Mouse (Mus musculus) left cerebral cortex, postnatal 14 days (tissue): Measurements from ENCODE around the gene Ttl. TPM values are rescaled to one million over a fixed set of nuclear protein-coding genes. Genes with fewer than 3 reads are reported as not detected.

Source experiments
- DNase-seq, 2 experiments: peaks; one replicate each; pipeline ENCODE4 v3.0.0; 2021 to 2022; ENCODE audit warnings: low spot score in 2 of 2, mixed read lengths in 1 of 2
- intact Hi-C: fragments of 180-260 bp; cut with DNase I; formaldehyde crosslinking; loops from one replicate; pipeline ENCODE4 v1.15.1; 2025
- long read RNA-seq, 2 experiments: library from polyadenylated mRNA; stranded (forward); transcript quantifications; one replicate each; pipeline ENCODE4 v2.0.0; 2021
- total RNA-seq, 2 experiments: library from RNA; stranded (reverse); gene quantifications; 2 replicates each; pipeline ENCODE4 v1.2.3; 2021

The Ttl gene
- total RNA-seq, result 10 to 100 TPM; 75.3 to 83.5 TPM
- long read RNA-seq, experiment 1, full-length matches to known transcripts, result 55 of 66 reads
- long read RNA-seq, experiment 1, partial matches to known transcripts, result 1 of 66 reads
- long read RNA-seq, experiment 1, other reads (novel, unspliced or antisense), result 10 of 66 reads
- long read RNA-seq, experiment 2, full-length matches to known transcripts, result 56 of 73 reads
- long read RNA-seq, experiment 2, partial matches to known transcripts, result 0 of 73 reads
- long read RNA-seq, experiment 2, other reads (novel, unspliced or antisense), result 17 of 73 reads

DNA sequence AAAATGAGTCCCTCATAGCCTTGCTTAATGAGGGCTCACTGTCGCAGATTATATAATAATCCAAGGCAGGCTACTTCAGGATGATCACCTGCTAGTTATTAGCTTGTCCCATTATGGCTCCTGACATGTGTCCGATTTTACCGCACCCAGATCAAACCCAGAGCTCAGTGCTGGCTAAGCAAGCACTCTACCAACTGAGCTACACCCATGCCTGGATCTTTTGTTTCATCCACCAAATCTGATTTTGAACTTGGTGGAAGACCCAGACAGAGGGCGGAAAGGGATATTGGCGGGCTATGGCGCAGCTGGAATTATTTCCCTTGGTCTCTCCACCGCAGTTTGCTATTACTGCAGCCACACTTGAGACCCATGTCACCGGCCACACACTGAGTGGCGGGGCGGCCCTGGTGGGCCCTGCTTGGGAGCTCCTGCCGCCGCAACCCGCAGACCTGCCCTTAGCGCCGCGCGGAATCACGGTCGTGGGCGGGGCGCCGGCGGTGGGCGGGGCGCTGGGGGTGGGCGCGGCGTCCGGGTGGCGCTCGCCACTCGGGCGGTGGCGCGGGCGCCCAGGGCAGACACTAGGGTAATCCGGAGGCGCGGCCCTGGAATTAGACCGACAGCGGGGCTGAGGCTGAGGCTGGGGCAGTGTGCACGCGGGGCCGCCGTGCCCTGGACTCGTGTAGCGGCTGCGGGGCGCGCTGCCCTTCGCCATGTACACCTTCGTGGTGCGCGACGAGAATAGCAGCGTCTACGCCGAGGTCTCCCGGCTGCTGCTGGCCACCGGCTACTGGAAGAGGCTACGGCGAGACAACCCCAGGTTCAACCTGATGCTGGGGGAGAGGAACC lies at the start of gene Ttl:
Gene Ttl (plus strand): TSS at position 506 of the 846 bp plus-strand sequence.
- intact Hi-C loops, result no loop called here
- peak in 1 of 2 experiments; percentile 73 for DNase-seq

DNA sequence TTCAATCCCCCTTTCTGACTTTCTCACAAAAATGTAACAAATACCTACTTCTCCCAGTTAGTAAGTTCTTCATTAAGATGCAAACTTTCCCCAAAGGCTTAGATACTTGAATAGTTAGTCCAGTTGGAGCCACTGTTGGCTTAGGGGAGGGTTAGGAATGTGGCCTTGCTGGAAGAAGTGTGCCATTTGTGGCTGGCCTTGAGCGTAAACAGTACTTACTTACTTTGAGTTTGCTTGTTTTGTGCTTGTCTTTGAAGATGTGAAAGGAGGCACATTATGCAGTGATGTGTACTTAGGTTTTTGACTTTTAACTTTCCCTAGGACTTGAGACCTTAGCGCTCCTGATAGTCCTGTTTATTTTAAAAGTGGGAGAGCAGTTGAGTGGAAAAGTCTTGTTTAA lies 45.6 kb upstream of the Ttl start:
- DNase-seq, result no peak
- intact Hi-C loops, result no loop called here

DNA sequence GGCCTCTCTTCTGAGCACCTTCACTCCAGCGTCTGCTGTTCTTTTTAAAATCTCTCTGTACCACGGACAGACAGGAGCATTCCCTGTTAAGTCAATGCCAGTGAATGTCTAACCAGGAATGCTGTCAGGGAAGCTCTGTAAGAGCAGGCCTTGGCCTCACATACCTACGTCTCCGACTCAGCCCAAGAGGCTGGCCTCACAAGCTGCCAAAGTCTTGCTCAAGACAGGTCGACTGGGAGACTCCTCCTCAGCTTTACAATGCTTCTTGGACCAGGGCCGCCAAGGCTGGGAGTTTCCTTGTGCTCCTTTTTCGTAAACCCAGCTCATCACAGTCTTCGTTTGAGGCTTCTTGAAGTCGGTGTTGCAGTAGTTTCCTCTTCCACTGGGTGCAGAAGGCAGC lies 40.9 kb upstream of the Ttl start:
- no peak for DNase-seq
- intact Hi-C loops, result no loop called here

DNA sequence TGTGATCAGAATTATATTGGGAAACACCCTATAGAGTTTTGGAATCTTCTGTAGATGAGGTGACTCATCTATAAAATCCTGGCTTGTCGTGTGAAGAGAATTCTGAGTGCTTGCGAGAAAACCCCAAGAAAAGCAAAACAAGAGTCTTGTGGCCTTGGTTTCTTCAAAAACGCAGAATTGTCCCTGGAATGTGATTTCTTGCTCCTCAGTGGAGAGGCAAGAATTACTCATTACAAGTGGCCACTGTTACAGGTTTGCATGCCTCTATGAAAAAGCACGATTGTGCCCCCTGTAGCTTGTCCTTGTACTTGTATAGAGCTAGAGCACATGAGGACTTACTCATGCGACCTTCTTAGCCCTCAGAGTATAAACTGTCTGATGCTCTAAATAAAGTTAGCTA lies 30.4 kb upstream of the Ttl start:
- DNase-seq, result no peak
- intact Hi-C loops, result no loop called here

DNA sequence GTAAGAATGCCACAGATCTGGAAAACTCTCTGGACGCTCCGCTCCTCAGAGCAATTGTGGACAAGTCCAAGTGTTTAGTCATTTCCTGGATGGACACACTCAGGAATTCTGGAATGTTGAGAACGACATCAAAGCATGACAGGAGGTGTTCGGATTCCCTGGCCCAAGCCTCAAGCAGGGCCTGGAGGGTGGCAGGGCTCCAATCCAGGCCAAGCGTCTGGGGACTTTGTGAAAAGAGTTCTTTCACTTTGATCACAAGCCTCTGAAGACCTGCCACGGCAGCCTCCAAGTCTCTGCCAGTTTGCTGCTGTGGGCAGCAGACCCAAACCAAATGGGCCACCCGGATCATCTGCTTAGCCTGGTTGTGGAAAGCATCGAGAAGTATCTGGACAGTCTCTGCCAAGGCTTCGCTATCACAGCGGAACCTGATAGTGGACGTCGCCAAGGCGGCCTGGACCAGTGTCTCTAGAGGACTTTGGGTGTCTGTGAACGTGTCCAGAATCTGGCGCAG lies 27.3 kb upstream of the Ttl start:
- intact Hi-C loops, result no loop called here
- DNase-seq, result peak; percentile 15 to 22

DNA sequence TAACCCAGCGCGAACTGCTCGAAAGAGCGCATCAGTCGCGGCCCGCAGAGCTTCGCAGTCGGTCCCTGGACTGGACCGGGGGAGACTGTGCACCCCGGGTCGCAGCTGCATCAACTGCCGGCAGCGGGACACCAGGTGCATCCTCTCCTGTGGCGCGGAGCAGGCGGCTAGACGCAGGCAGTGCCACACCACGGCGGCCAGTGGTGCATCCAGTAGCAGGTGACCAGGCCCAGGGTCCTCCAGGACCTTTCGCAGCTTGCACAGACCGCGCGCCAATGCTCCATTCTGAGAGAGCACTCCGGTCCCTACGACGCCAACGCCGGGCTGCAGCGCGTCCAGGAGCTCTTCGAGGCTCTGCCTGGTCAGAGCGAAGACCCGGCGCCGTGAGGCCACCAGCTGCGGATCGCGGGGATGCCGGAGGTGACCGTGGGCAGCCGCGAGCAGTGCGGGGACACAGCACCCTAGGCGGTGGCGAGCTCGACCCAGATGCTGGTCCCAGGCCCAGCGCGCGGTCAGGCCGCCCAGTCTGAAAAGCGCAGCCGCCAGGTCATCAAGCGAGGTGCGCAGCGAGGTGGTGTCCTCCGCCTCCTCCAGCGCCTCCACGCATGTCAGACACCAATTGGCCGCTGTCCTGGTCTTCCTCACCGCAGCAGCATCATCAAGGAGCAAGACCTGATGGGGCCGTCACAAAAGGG lies 26.7 kb upstream of the Ttl start:
- intact Hi-C loops, result no loop called here
- peak in 1 of 2 experiments; percentile 5 for DNase-seq

DNA sequence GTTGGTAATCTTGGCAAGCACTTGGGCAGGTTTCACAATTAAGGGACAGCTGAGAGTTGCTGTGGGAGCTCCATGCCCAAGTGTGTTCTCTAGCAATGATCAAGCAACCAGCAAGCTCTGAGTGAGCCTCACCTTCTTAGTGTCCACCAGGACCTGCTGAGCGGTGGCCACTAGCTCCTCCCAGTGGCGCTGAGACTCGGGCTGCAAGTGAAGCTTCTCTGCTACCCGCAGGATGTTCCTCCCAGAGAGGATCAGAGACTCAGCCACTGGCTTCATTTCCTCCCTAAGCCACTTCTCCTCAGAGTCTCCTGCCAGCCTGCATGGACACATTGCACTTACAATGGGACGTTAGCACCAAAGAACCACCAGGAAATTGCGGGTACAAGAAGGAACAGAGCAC lies 25.2 kb upstream of the Ttl start:
- DNase-seq, result no peak
- intact Hi-C loops, result no loop called here

DNA sequence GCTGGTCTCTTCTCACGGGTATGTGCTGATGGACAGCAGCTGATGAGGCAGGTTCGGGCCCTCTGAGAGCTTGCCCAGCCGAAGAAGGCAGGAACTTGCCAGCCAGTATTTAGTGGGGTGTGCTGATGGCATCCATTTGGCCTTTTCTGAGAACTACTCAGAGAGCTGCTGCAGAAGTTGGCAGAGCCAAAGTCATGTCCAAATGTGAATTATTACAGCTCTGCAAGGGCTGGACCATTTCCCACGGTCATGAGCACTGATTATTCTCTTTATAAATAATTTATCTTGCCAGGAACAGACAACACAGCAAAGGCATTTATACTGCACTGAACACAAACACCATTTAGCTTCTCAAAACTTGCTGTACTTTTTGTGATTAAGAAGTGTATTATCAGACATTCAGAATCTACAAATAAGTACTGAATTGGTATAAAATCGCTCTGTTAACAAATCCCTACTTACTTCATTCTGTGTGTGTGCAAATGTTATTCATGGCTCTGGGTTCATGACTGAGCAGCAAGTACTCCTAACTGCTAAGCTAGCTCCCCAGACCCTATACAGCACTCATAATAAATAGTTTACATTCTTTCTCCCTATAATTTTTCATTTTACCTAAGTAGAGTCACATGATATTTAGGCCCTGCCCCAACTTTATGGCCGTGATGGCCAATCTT lies 19.4 kb upstream of the Ttl start:
- no peak for DNase-seq
- intact Hi-C loops, result no loop called here

DNA sequence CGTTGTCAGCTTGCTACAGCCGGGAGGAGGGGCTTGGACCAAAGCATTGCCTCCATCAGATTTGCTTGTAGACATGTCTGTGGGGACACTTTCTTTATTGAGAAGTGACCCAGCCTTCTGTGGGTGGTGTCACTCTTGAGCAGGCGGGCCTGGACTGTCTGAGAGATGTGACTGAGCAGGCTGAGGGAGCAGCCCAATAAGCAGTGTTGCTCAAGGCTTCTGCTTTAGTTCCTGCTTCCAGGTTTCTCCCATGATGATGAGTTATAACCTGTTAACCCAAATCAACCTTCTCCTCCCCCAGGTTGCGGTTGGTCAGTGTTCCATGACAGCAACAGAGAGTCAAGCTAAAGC lies 18.9 kb upstream of the Ttl start:
- intact Hi-C loops, result no loop called here
- DNase-seq, result no peak

DNA sequence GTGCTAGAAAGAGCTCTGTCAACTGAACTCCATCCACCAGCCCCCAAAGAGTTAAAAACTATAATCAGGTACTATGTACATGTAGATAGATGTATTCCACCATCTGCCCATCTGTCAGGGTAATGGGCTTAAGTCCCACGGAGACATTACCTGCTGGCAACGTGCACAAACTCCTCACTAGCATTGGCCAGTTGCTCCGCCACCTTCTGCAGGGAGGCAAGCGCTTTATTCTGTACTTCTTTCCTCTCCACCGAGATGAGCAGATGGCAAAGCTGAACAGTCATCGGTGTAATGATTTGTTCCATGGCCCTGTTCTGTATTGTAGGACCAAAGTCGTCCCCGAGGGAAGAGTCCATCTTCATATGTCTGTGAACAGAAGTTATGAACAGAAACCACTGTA lies 17.9 kb upstream of the Ttl start, which contains the start of gene Vinac1:
Gene Vinac1 (minus strand): TSS at position 362 of the 400 bp plus-strand sequence.
- DNase-seq, result no peak
- intact Hi-C loops, result no loop called here

DNA sequence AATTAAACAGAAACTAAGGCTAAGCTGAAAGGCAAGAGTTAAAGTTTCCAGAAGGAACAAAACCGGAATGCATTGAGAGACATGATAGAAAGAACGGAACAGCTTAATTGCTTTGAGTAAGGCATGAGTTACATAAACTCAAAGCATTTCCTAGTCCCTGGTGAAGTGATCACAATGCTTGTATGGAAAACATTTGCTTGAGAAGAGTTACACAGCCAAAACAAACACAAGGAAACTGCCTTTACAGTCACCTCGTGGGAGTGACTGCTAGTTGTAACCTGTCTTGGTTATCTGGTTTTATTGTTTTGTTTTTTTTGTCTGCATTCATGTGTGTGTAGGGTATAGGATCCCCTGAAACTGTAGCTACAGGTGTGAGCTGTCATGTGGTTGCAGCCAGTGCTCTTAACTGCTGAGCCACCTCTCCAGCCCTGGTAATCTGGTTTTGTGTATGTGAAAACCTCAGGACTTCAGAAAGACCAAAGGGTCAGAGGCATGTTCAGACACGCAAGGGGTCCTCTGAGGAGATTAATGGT lies 13.2 kb upstream of the Ttl start:
- intact Hi-C loops, result no loop called here
- DNase-seq, result no peak

DNA sequence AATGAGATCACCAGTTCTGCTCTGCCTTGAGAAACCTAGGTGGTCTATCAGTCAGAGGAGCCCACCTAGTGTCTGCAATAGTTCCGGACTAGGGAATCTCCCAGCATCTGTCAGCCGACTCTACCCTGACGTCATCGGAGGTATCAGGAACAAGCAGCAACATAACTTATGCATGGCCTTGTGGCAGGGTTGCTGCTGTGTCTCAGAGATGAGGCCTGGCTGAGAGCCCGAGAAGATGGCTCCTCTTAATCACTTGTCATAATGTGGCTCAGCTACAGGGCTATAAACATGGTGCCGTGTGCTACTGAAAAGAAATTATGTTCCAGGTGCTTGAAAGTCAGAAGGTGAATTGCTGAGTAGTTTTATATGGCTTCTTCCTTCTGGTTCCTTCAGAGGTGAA lies 10.0 kb upstream of the Ttl start:
- intact Hi-C loops, result no loop called here
- no peak for DNase-seq

DNA sequence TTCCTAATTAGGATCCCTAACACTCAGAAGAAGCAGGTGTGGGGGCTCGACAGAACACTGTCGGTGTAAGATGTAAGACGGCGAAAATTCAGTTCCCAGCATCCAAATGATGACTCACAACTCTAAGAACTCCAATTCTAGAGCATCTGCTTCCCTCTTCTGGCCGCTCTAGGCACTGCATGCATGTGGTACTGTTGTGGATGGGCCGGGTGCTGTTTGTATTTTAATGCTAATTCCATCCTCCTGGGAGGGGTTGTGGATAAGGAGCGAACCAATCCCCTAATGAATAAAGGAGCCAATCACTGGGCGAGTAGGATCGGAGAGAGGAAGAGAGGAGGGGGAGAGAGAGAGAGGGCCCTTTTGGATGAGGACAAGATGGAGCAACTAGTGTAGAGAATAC lies 9.1 kb upstream of the Ttl start:
- DNase-seq, result no peak
- intact Hi-C loops, result no loop called here

DNA sequence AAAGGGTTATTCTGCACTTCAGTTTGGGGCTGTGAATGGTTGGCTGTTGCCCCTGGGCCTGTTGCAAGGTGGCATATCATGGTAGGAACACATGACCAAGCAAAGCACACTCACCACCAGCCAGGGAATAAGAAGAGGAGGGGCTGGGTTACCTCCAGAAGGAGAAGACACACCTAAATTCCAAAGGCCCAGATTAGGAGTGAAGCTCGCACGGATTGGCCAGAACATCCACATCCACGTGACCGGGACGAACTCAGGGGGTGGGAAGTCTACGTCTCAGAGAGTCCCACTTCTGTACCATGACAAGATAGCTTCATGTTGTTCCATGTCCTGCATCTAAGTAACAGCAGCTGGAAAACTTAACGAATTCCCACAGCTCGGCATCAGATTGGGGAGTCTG lies 8.5 kb upstream of the Ttl start:
- intact Hi-C loops, result no loop called here
- DNase-seq, result no peak

DNA sequence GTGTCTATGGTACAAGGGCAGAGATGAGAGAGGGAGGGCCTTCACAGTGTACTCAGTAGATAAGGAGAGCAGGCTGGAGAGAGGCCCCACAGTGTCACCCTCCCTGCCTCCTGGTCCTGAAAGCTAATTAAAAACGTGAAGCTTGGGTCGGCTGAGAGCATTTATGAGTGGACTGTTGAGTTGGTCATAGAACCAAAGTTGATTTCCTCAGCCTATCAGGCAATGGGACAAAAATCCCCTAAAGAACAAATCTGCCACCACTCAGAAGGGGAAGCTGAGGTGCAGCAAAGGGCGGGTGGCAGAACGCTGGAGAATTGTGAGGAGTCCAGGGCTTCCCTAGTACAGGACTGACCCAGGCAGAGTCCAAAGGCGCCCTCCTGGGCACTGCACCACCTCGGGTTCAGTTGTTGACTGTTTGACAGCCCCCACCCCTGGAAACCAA lies 7.8 kb upstream of the Ttl start:
- intact Hi-C loops, result no loop called here
- no peak for DNase-seq

DNA sequence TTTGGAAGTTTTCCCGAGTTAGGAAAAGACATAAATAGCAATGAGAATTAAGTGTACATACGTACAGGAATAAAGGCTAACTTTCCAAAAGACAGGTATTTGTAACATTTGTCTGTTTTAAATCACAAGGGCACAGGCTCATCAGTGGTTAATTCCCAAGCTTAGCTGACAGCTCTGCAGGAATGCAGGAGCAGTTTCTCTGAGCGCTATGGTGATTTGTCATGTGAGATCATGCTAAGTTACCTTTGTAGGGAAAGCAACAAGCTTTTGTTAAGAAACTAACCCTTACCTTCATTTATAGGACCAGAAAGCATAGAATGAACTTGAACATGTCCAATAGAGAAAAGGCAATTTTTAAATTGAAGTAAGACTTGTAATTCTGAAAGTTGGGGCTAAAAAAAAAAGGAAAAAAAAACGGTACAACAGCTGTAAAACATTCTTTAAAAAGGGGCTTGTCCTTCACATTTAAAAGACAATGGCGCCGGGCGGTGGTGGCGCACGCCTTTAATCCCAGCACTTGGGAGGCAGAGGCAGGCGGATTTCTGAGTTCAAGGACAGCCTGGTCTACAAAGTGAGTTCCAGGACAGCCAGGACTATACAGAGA lies 4.2 kb upstream of the Ttl start:
- no peak for DNase-seq
- intact Hi-C loops, result no loop called here

DNA sequence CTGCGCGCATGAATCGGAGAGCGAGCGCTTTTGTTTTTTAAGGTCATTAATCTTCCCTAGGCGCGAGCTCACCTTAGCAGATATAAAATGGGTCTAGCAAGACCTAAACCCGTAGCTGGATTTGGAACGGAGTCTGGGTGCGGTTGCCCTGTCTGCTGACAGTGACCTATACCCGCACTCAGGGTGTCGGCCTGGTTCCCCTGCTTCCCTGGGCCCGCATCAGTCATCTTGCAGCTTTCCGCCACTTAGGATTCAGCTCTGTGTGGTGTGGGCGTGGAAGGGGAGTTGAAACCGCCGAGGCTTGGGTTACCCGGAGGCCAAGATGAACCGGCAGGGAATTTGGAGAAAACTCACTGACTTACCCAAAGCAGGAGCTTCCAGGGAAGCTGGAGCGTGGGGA lies 584 bp downstream of the Ttl start:
- peak; percentile 60 to 62 for DNase-seq
- intact Hi-C loops, result no loop called here

DNA sequence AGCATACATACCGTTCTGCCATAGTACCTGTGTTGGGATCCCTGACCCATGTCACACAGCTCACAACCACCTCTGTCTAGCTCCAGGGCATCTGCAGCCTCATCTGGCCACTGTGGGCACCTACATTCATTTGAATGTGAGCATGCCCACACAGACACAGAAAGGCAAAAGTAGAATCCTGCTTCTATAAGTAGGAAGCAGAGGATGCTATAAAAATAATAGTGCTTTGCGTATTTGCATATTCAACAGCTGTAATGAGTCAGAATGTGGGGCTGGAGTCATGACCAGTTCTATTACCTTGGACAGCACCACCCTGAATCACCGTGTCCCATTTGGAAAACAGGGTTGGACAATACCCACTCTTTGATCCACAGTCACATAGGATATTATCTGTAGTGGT lies 4.6 kb downstream of the Ttl start:
- intact Hi-C loops, result no loop called here
- no peak for DNase-seq

DNA sequence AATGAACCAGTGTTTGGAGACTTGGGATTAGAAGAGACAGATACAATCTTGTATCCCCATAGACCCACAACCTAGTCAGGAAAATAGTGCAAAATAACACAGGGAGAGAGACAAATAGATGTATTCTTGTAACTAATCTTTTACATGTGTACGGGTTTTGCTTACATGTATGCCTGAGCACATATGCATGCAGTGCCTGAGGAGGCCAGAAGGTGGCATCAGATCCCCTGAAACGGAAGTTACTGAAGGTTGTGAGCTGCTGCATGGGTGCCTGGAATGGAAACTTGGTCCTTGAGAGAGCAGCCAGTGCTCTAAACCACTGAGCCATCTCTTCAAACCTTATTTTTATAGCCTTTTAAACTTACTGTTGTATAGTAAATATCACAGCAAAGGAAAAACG lies 12.6 kb downstream of the Ttl start:
- intact Hi-C loops, result no loop called here
- DNase-seq, result no peak
